Mouse (Mus musculus) stomach, embryonic 16.5 days (tissue): ENCODE measurements around the gene Itpr2. TPM values are rescaled to one million over a fixed set of nuclear protein-coding genes. Genes with fewer than 3 reads are reported as not detected.

Experiments used
- ATAC-seq: fragments of 200-750 bp; cut with Nextera tagmentation; 2 replicates; pipeline ENCODE4 v1.8.0; 2017; ENCODE audit warnings: moderate number of reproducible peaks, moderate TSS enrichment; ENCODE audit not compliant: insufficient read depth, low FRiP score
- H3K27ac ChIP-seq: fragments of 300-500 bp; sonication (generic); 2 replicates; pipeline ENCODE4 v1.5.1; 2014; ENCODE audit warnings: low read length
- H3K27me3 ChIP-seq: fragments of 300-500 bp; sonication (generic); 2 replicates; pipeline ENCODE4 v1.6.1; 2014; ENCODE audit warnings: low read length, control low read depth, mixed read lengths; ENCODE audit not compliant: control insufficient read depth, insufficient read depth
- H3K36me3 ChIP-seq: fragments of 300-500 bp; sonication (generic); 2 replicates; pipeline ENCODE4 v1.6.1; 2014; ENCODE audit warnings: low read length; ENCODE audit not compliant: control insufficient read depth, insufficient read depth
- H3K4me1 ChIP-seq: fragments of 300-500 bp; sonication (generic); 2 replicates; pipeline ENCODE4 v1.6.1; 2014; ENCODE audit warnings: low read length, control low read depth, mixed read lengths; ENCODE audit not compliant: control insufficient read depth, insufficient read depth
- H3K4me2 ChIP-seq: fragments of 300-500 bp; sonication (generic); 2 replicates; pipeline ENCODE4 v1.6.1; 2014; ENCODE audit warnings: low read depth, low read length, mixed read lengths
- H3K4me3 ChIP-seq: fragments of 300-500 bp; sonication (generic); replicated peaks from 2 replicates; pipeline ENCODE4 v1.5.1; 2014; ENCODE audit warnings: mild to moderate bottlenecking, low read length
- H3K9ac ChIP-seq: fragments of 300-500 bp; sonication (generic); 2 replicates; pipeline ENCODE4 v1.6.1; 2014; ENCODE audit warnings: low read length
- H3K9me3 ChIP-seq: fragments of 300-500 bp; sonication (generic); replicated peaks from 2 replicates; pipeline ENCODE4 v1.6.1; 2016; ENCODE audit warnings: low read length, control low read depth; ENCODE audit not compliant: control insufficient read depth
- whole genome bisulfite sequencing: fragments of 180-500 bp; shearing (Covaris S2); extraction: QIAGEN DNeasy Blood & Tissue Kit; methylation state at CpG from one replicate; pipeline ENCODE4 v1.1.7; 2014; 5-methylcytosine and 5-hydroxymethylcytosine counted together
- polyA plus RNA-seq: library from polyadenylated mRNA; unstranded; fragments of >200 nt; fragmentation: Nextera tagmentation; extraction: Ambion mirVana; gene quantifications from 2 replicates; pipeline ENCODE4 v1.2.1, GENCODE M21; 2015

The Itpr2 gene
- polyA plus RNA-seq, 1 experiment from 2014 or later: 14.8 TPM

GRCm38 (mm10) chr6:146344732-146345131 lies 157.3 kb downstream of the Itpr2 start:
- Histone ChIP-seq H3K27me3 (no peaks in the 10 kb centered on the region), H3K9ac (no peak overlapping the region), H3K4me2 (no peak overlapping the region), H3K4me1 (peaks cover 4% of the 10 kb centered on the region; the same call in 1 of the 2 replicates), H3K27ac (no peak overlapping the region), H3K9me3 (no peaks in the 10 kb centered on the region), H3K36me3 (no peaks in the 10 kb centered on the region), H3K4me3 (no peak overlapping the region)
- no peak for ATAC-seq
- WGBS: 92% methylated on average over 3 of the region's 3 CpGs

- no peaks in the 10 kb centered on the region for H3K36me3 ChIP-seq
- ATAC-seq: no peak
- H3K4me2 ChIP-seq: no peak overlapping the region
- no peak overlapping the region; the same call in 1 of the 2 replicates for H3K27ac ChIP-seq
- peaks cover 4% of the 10 kb centered on the region; the same call in 1 of the 2 replicates for H3K4me1 ChIP-seq
- no peaks in the 10 kb centered on the region for H3K9me3 ChIP-seq
- no peak overlapping the region for H3K4me3 ChIP-seq
- WGBS: 62% methylated on average over 10 of the region's 10 CpGs
- H3K9ac ChIP-seq: no peak overlapping the region
- H3K27me3 ChIP-seq: no peaks in the 10 kb centered on the region
These were observed 158.2 kb downstream of the Itpr2 start for GRCm38 (mm10) chr6:146343671-146344384.

GRCm38 (mm10) chr6:146342995-146343394 lies 159.0 kb downstream of the Itpr2 start:
- no peak for ATAC-seq
- H3K9me3 ChIP-seq: no peaks in the 10 kb centered on the region
- H3K4me2 ChIP-seq: no peak overlapping the region
- no peaks in the 10 kb centered on the region for H3K27me3 ChIP-seq
- H3K4me1 ChIP-seq: peaks cover 4% of the 10 kb centered on the region; the same call in 1 of the 2 replicates
- no peaks in the 10 kb centered on the region for H3K36me3 ChIP-seq
- no peak overlapping the region for H3K27ac ChIP-seq
- no peak overlapping the region for H3K4me3 ChIP-seq
- 51% methylated on average over 6 of the region's 6 CpGs for WGBS
- H3K9ac ChIP-seq: no peak overlapping the region

- no peak overlapping the region for H3K4me3 ChIP-seq
These were observed 160.1 kb downstream of the Itpr2 start for GRCm38 (mm10) chr6:146341934-146342333.

DNA sequence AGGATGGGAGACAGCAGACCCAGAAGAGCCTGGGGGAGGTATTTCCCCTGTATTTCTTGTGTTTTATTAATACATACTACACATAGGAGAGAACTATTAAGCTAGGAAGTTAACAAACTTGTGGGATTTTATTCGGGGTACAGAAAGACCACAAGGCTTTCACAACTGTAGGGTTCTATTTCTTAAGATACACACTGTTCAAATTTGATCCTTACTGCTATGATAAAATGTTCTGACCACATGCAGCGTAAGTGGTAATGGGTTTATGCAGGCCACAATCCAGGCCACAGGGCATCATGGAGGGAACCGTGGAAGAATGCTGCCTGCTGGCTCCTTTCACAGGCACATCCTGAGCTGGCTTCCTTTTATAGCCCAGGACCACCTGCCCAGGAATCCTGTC lies 160.6 kb downstream of the Itpr2 start:
- Histone ChIP-seq H3K4me2 (no peak overlapping the region), H3K9ac (no peak overlapping the region), H3K4me1 (peaks cover 4% of the 10 kb centered on the region; the same call in 1 of the 2 replicates), H3K9me3 (no peaks in the 10 kb centered on the region), H3K4me3 (no peak overlapping the region), H3K36me3 (no peaks in the 10 kb centered on the region), H3K27me3 (no peaks in the 10 kb centered on the region), H3K27ac (no peak overlapping the region)
- 79% methylated on average over 3 of the region's 3 CpGs for WGBS
- ATAC-seq: no peak

More at GRCm38 (mm10) chr6:146341934-146342333, 160.1 kb downstream of the Itpr2 start:
- Histone ChIP-seq H3K27ac (no peak overlapping the region), H3K27me3 (no peaks in the 10 kb centered on the region), H3K4me2 (no peak overlapping the region), H3K9me3 (no peaks in the 10 kb centered on the region), H3K9ac (no peak overlapping the region), H3K4me1 (peaks cover 4% of the 10 kb centered on the region; the same call in 1 of the 2 replicates), H3K36me3 (no peaks in the 10 kb centered on the region)
- ATAC-seq: no peak
- 84% methylated on average over 3 of the region's 3 CpGs for WGBS

GRCm38 (mm10) chr6:146340951-146341350 lies 161.1 kb downstream of the Itpr2 start:
- Histone ChIP-seq H3K4me2 (no peak overlapping the region), H3K27me3 (no peaks in the 10 kb centered on the region), H3K4me1 (peaks cover 4% of the 10 kb centered on the region; the same call in 1 of the 2 replicates), H3K36me3 (no peaks in the 10 kb centered on the region), H3K9me3 (no peaks in the 10 kb centered on the region), H3K27ac (no peak overlapping the region), H3K4me3 (no peak overlapping the region), H3K9ac (no peak overlapping the region)
- no peak for ATAC-seq
- 87% methylated on average over 5 of the region's 5 CpGs for WGBS

- Histone ChIP-seq H3K9me3 (no peaks in the 10 kb centered on the region), H3K27ac (no peak overlapping the region), H3K4me3 (no peak overlapping the region), H3K4me2 (no peak overlapping the region), H3K9ac (no peak overlapping the region), H3K4me1 (peaks cover 4% of the 10 kb centered on the region; the same call in 1 of the 2 replicates), H3K36me3 (no peaks in the 10 kb centered on the region), H3K27me3 (no peaks in the 10 kb centered on the region)
- no peak for ATAC-seq
- 56% methylated on average over 10 of the region's 10 CpGs for WGBS
These were observed 162.2 kb downstream of the Itpr2 start for GRCm38 (mm10) chr6:146339779-146340178.

- H3K9me3 ChIP-seq: no peaks in the 10 kb centered on the region
- WGBS: 62% methylated on average over 7 of the region's 7 CpGs
- no peaks in the 10 kb centered on the region for H3K4me1 ChIP-seq
- no peak overlapping the region for H3K4me3 ChIP-seq
- no peak for ATAC-seq
- no peaks in the 10 kb centered on the region for H3K36me3 ChIP-seq
- no peak overlapping the region for H3K9ac ChIP-seq
- no peak overlapping the region for H3K27ac ChIP-seq
- no peaks in the 10 kb centered on the region for H3K27me3 ChIP-seq
- H3K4me2 ChIP-seq: no peak overlapping the region
These were observed 164.8 kb downstream of the Itpr2 start for GRCm38 (mm10) chr6:146337237-146337636.

- WGBS: 90% methylated on average over 9 of the region's 9 CpGs
- H3K9ac ChIP-seq: no peak overlapping the region
- no peaks in the 10 kb centered on the region for H3K4me1 ChIP-seq
- no peak overlapping the region for H3K4me2 ChIP-seq
- H3K9me3 ChIP-seq: no peaks in the 10 kb centered on the region
- ATAC-seq: no peak
- H3K4me3 ChIP-seq: no peak overlapping the region
- H3K27ac ChIP-seq: no peak overlapping the region
- H3K27me3 ChIP-seq: no peaks in the 10 kb centered on the region
- H3K36me3 ChIP-seq: no peaks in the 10 kb centered on the region
These were observed 166.8 kb downstream of the Itpr2 start for GRCm38 (mm10) chr6:146335191-146335590.
